Mouse (Mus musculus) adrenal gland, postnatal 14 days (tissue): ENCODE data around the gene Mylpf. TPM values are rescaled to one million over a fixed set of nuclear protein-coding genes. Genes with fewer than 3 reads are reported as not detected.
A peak's percentile ranks its signal among the peaks of the same experiment; 100 is the strongest.
"Not testable (repeated sequence)": the region's sequence is repeated elsewhere in the genome, so short reads cannot be mapped to it uniquely, and the experiment has no call there.

Source experiments
- DNase-seq: peaks from one replicate; pipeline ENCODE4 v3.0.0; 2021; ENCODE audit warnings: mixed read lengths
- long read RNA-seq, 2 experiments: library from polyadenylated mRNA; stranded (forward); transcript quantifications; one replicate each; pipeline ENCODE4 v2.0.0; 2021
- total RNA-seq: library from RNA; stranded (reverse); gene quantifications from 2 replicates; pipeline ENCODE4 v1.2.3, GENCODE M21; 2021

Mylpf gene
- 4.3 and 4.9 TPM in 2 replicates for total RNA-seq
- long read RNA-seq, experiment 1, transcript Mylpf-201 (7 exons, 766 nt): major isoform, 6 of 9 reads
- long read RNA-seq, experiment 1, partial matches to known transcripts: 1 of 9 reads
- long read RNA-seq, experiment 1, other reads (novel, unspliced or antisense): 2 of 9 reads
- long read RNA-seq, experiment 2: 0 reads

DNA sequence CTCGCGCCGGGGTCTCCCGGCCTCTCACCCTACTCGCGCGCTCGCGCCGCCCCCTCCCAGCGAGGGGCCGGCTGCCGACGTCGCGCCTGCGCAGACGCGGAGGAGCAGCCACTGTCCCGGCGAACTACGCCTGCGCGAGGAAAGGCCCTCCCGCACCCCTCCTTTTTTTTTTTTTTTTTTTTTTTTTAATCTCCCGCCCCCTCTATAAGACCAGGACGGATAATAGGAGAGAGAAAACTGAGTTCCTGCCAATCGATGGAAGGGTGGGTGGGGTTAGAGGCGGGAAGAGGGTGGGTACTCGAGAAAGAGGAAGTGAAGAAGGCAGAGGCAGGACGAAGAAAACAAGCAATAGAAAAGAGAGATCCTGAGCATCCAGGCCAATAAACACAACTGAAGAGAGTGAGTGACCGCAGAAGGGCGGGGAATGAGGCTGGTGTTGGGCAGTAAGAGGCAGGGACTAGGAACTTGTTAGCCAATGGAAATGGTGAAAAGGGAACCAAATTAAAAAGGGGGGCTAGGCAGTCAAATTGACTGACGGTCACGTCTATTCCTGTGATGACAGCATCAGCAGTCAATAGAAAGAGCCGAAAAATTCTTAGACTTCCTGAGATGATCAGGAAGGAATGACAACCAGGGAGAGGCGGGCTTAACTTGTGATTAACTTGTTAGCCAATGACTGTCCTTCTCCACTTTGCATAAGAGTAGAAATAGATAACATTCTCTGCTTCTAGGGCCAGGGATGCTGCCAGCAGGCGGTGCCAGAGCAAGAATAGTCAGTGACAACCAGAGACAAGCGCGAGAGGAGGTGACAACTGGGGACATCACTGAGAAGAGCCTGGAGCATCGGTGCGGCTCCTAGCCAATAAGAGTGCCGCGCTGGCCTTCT lies at the start of gene Mylpf:
Gene Mylpf (plus strand): TSS at position 338 of the 886 bp plus-strand sequence.
- peak; percentile 96 for DNase-seq

- peak; percentile 61 for DNase-seq
Observed at GRCm38 (mm10) chr7:127162546-127162945, 46.1 kb upstream of the Mylpf start.

GRCm38 (mm10) chr7:127164002-127164401 lies 44.7 kb upstream of the Mylpf start:
- DNase-seq: no peak

- DNase-seq: no peak
Observed at GRCm38 (mm10) chr7:127165607-127166493, 42.8 kb upstream of the Mylpf start.

DNA sequence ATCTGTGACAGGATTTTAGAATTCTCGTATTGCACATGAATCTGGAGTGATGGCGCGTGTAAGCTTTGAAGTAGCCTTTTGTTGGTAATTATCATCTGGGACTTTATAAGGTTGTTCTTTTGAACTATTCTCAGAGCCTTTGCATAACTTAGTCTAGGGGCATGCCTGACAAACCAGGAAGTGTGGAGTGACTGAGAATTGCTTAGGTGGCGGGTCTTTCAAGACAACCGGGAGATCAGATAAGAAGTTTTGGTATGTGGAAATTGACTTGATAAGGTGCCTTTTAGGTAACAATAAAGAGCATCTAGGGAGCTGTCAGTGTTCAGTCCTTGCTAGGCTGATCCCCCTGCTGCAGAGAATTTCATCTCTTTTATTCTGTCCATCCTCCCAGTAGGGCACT lies 42.2 kb upstream of the Mylpf start:
- DNase-seq: no peak

- DNase-seq: no peak
Observed at GRCm38 (mm10) chr7:127176937-127177336, 31.8 kb upstream of the Mylpf start.

GRCm38 (mm10) chr7:127180783-127181182 lies 27.9 kb upstream of the Mylpf start:
- no peak for DNase-seq

- not testable (repeated sequence) for DNase-seq
Observed at GRCm38 (mm10) chr7:127181724-127182123, 27.0 kb upstream of the Mylpf start.

DNA sequence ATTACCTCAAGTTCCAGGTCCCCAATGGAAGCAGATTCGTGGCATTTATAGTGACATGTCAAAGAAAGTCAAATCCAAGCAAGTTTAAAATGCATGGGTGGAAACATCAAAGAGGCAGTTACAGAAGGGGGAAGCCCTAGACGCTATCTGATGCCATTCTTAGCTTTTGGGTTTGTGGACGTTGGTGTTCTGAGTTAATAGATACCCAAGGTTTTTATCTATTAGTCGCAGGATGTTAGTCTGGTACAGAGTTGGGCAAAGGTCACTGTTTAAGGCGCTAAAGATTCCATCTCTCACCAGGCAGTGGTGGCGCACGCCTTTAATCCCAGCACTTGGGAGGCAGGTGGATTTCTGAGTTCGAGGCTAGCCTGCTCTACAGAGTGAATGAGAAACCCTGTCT lies 25.3 kb upstream of the Mylpf start:
- DNase-seq: no peak

DNA sequence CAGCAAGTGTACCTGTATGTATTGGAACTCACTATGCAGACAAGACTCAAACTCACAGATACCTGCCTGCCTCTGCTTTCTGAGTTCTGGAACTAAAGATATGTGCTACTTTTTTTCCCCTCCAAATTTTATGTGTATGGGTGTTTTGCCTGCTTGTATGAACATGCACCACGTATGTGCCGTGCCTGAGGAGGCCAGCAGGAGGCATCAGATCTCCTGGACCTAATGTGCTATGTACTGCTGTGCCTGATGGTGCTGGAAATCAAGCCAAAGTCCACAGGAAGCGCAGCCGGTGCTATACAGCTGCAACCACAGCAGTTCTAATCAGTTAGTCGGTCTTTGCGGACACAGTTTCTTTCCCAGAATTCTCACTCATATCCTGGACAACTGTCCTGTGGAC lies 24.9 kb upstream of the Mylpf start:
- no peak for DNase-seq

GRCm38 (mm10) chr7:127184720-127185119 lies 24.0 kb upstream of the Mylpf start:
- DNase-seq: no peak

GRCm38 (mm10) chr7:127185601-127186000 lies 23.1 kb upstream of the Mylpf start:
- DNase-seq: peak; percentile 34

- no peak for DNase-seq
Observed at GRCm38 (mm10) chr7:127187351-127187750, 21.3 kb upstream of the Mylpf start.

GRCm38 (mm10) chr7:127188305-127189276 lies 20.1 kb upstream of the Mylpf start:
- DNase-seq: peak; percentile 41

- DNase-seq: no peak
Observed at GRCm38 (mm10) chr7:127190672-127191071, 18.0 kb upstream of the Mylpf start.

DNA sequence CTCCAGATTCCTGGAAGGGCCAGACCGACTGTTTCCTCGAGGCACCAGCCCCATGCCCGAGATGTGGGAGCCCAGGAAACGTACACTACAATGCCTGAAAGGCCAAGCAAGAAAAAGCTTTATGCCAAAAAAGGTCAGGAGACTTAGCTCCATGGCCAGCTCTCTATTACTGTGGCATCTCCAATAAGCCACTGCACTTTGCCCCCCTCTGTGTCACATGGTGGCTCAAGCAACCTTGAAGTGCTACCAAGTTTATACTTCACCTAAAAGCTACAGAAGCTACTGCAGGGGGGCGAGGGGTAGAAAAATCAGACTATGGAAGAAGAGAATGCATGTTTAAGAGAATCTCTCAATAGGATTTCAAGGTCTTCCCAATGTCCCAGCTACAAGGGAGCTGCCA lies 15.7 kb upstream of the Mylpf start:
- no peak for DNase-seq

- no peak for DNase-seq
Observed at GRCm38 (mm10) chr7:127194011-127194632, 14.6 kb upstream of the Mylpf start.

GRCm38 (mm10) chr7:127194633-127195029 lies 14.1 kb upstream of the Mylpf start:
- no peak for DNase-seq

DNA sequence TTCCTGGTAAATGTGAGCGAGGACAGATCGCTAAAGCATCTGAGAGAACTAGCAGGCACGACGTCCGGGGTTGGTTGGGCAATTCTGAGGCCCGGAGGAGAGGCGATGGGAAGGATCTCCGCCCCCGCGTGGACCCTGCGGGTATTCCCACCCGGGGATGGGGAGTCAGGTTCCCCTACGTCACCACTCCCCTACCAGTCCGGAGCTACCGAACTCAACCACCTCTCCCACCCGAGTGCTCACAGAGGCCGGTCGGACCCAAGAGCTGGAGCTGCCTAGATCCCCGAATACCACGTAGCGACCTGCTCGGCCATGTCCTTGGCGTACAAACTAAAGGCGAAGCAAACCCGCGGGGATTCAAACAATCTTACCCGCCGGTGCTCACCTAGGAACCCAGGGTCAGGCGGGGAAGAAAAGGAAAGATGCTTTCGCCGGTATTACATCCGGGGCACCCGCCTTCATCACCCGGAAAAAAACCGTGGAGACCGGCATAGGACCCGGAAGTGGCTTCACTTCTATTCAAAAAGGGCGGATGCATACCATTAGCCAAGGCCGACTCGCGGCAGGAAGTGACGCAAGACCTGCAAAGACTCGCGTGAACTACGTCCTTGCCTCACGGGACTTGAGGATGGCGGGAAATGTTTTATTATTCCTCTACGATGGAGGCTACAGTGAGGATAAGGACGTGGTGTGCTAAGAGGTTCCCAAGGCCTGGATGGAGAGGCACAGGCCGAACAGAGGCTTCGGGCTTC lies 13.0 kb upstream of the Mylpf start, which contains the start of gene Cd2bp2:
Gene Cd2bp2 (minus strand): TSS at position 507 of the 752 bp plus-strand sequence.
- peak; percentile 97 for DNase-seq

DNA sequence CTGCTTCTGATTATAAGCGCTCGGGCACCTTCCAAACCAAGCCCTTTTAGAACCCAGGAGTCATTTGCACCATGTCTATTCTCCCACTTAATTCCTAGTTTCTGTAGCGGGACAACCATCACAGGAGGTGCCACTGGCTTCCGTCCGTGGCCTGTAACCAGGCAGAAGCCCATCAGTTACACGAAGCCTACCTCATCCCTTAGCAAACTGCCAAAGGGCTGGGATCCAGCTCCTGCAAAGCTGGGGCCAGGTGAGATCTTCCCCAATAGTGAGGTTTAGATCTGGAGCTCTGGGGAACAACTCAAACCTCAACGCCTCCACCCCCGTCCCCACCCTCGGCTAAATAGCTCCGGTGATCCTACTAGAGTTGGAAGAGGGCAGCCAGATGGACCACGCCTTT lies 12.2 kb upstream of the Mylpf start:
- no peak for DNase-seq
